Mouse (Mus musculus): ENCODE measurements around the gene Olfr523. TPM values are rescaled to one million over a fixed set of nuclear protein-coding genes. Genes with fewer than 3 reads are reported as not detected.

Gene Olfr523
- polyA plus RNA-seq, 1 experiment from 2014 or later = not detected

DNA sequence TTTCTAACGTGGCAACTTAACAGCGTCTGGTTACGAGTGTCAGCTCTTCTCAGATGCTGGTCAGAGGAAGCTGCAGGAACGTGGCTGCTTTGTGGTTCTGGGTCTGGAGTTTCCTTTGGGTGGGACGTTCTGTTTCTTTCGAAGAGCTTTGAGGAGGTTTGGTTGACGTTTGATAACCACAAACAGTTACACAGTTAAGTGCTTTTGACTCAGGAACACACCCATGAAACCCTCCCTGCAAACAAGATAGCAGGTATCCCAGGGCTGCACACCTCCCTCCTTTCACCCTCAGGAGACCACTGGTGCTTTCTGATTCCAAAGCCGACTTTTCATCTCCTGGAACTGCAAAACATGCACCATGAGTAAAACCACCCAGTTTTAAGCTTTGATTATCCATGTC lies 35.1 kb downstream of the Olfr523 start:
- no peak overlapping the region for H3K4me2 ChIP-seq (ENCODE audit: low read depth, low read length)
- no peak overlapping the region for H3K9ac ChIP-seq (ENCODE audit: low read length)
- H3K27me3 ChIP-seq (ENCODE audit: control insufficient read depth, insufficient read depth, low read length) = no peaks in the 10 kb centered on the region
- no peaks in the 10 kb centered on the region for H3K36me3 ChIP-seq (ENCODE audit: control insufficient read depth, insufficient read depth, low read length)
- no peaks in the 10 kb centered on the region for H3K9me3 ChIP-seq (replicated peaks; ENCODE audit: control insufficient read depth, low read length)
- no peak for ATAC-seq (ENCODE audit: insufficient read depth, low FRiP score)
- H3K27ac ChIP-seq (ENCODE audit: low read length) = no peak overlapping the region
- WGBS = 54% methylated on average over 8 of the region's 8 CpGs
- no peak overlapping the region for H3K4me3 ChIP-seq (replicated peaks; ENCODE audit: low read length)
- no peaks in the 10 kb centered on the region for H3K4me1 ChIP-seq (ENCODE audit: control insufficient read depth, insufficient read depth, low read length)

DNA sequence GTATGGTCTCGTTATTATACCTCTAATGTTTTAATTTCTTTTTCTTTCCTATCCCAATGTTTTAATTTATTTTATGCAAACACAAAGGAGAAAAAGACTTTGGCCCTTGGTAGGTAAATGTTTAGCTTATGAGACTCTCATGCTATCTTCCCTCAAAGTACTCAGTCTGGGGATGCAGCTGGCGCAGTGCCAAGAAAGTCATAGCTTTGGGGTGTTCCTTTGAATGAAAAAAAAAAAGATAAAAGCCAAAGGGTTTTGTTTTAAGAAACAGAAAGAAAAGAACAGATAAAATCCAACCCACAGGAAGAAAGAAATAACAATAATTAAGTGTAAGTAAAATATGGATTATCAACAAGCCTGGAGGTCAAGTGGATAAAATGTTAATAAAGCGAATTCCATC lies 35.7 kb downstream of the Olfr523 start:
- Histone ChIP-seq H3K27me3 (ENCODE audit: control insufficient read depth, insufficient read depth, low read length) (no peaks in the 10 kb centered on the region), H3K4me1 (ENCODE audit: control insufficient read depth, insufficient read depth, low read length) (no peaks in the 10 kb centered on the region), H3K4me3 (replicated peaks; ENCODE audit: low read length) (no peak overlapping the region), H3K36me3 (ENCODE audit: control insufficient read depth, insufficient read depth, low read length) (no peaks in the 10 kb centered on the region), H3K9ac (ENCODE audit: low read length) (no peak overlapping the region), H3K4me2 (ENCODE audit: low read depth, low read length) (no peak overlapping the region), H3K27ac (ENCODE audit: low read length) (no peak overlapping the region), H3K9me3 (replicated peaks; ENCODE audit: control insufficient read depth, low read length) (no peaks in the 10 kb centered on the region)
- 66% methylated on average over 3 of the region's 3 CpGs for WGBS
- ATAC-seq (ENCODE audit: insufficient read depth, low FRiP score) = no peak

DNA sequence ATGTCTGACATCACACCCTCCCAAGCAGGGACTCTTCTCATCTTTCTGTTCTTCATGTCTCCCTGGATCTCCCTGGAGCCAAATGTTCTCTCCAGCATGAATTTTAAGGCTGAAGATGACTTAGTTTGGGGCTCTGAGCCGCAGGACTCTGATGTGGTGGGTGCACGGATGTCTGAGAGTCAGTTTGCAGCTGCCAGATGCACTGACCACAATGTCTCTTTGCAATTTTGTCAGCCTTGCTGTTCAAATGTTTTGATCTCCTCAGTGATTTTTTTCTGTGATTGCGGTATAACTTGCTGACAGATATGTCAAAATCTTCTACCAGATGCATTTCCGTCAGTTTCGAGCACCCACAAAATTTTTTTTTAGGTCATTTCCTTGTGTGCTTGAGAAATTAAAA lies 40.8 kb downstream of the Olfr523 start:
- H3K36me3 ChIP-seq (ENCODE audit: control insufficient read depth, insufficient read depth, low read length) = no peaks in the 10 kb centered on the region

DNA sequence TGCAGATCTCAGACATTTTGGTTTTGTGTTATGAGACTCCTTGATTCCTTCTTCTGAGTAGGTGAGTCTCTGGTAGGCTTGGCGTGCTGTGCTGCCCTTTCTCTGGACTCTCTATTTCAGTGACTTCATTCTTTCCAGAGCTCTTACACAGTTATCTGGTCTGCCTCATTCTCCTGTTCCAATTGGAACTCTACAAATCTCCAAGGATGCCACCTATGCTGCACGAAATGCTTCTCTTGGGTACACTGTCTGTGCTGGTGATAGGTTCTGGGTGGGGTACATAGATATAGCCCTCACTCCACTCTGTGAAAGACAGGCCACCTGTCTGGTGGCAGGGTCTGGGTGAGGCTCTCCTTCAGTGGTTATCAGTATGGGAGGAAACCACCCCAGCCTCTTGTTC lies 45.0 kb downstream of the Olfr523 start, which contains the start of gene Cd163l1:
Gene Cd163l1 (plus strand): TSS at position 301 of the 400 bp plus-strand sequence.
- Histone ChIP-seq H3K4me1 (ENCODE audit: control insufficient read depth, insufficient read depth, low read length) (no peaks in the 10 kb centered on the region), H3K9ac (ENCODE audit: low read length) (no peak within 1 kb of the TSS), H3K4me3 (replicated peaks; ENCODE audit: low read length) (no peak within 1 kb of the TSS), H3K4me2 (ENCODE audit: low read depth, low read length) (no peak within 1 kb of the TSS), H3K9me3 (replicated peaks; ENCODE audit: control insufficient read depth, low read length) (no peaks in the 10 kb centered on the region), H3K27ac (ENCODE audit: low read length) (no peak within 1 kb of the TSS), H3K27me3 (ENCODE audit: control insufficient read depth, insufficient read depth, low read length) (no peaks in the 10 kb centered on the region), H3K36me3 (ENCODE audit: control insufficient read depth, insufficient read depth, low read length) (no peaks in the 10 kb centered on the region)
- 78% methylated on average over 2 of the region's 2 CpGs for WGBS
- ATAC-seq (ENCODE audit: insufficient read depth, low FRiP score) = no peak

More for the DNA sequence above, 40.8 kb downstream of the Olfr523 start:
- Histone ChIP-seq H3K4me3 (replicated peaks; ENCODE audit: low read length) (no peak overlapping the region), H3K4me1 (ENCODE audit: control insufficient read depth, insufficient read depth, low read length) (no peaks in the 10 kb centered on the region), H3K27me3 (ENCODE audit: control insufficient read depth, insufficient read depth, low read length) (no peaks in the 10 kb centered on the region), H3K4me2 (ENCODE audit: low read depth, low read length) (no peak overlapping the region), H3K9ac (ENCODE audit: low read length) (no peak overlapping the region), H3K9me3 (replicated peaks; ENCODE audit: control insufficient read depth, low read length) (no peaks in the 10 kb centered on the region), H3K27ac (ENCODE audit: low read length) (no peak overlapping the region)
- no peak for ATAC-seq (ENCODE audit: insufficient read depth, low FRiP score)
- WGBS = 74% methylated on average over 5 of the region's 5 CpGs

DNA sequence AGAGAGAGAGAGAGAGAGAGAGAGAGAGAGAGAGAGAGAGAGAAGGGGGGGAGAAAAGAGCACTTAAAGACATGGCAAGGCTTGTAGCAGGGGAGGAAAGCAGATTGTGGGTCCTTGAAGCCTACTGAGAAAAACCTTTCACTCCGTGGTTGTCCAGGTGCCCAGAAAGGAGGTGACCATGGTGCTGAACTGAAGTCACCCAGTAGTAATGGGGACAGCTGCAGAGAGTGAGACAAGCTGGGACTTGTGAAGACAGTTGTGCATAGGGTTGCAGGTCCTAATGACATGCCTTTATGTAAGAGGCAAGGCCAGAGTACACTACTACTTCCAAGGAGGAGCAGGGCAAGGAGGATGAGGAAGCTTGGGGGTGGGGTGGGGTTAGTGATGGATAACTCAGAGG lies 46.3 kb downstream of the Olfr523 start:
- no peak overlapping the region for H3K9ac ChIP-seq (ENCODE audit: low read length)
- no peak for ATAC-seq (ENCODE audit: insufficient read depth, low FRiP score)
- no peaks in the 10 kb centered on the region for H3K36me3 ChIP-seq (ENCODE audit: control insufficient read depth, insufficient read depth, low read length)
- H3K9me3 ChIP-seq (replicated peaks; ENCODE audit: control insufficient read depth, low read length) = no peaks in the 10 kb centered on the region
- no peak overlapping the region for H3K4me2 ChIP-seq (ENCODE audit: low read depth, low read length)
- no peak overlapping the region for H3K27ac ChIP-seq (ENCODE audit: low read length)
- no peak overlapping the region for H3K4me3 ChIP-seq (replicated peaks; ENCODE audit: low read length)
- H3K4me1 ChIP-seq (ENCODE audit: control insufficient read depth, insufficient read depth, low read length) = no peaks in the 10 kb centered on the region
- 5% methylated on average over 1 of the region's 1 CpGs for WGBS
- H3K27me3 ChIP-seq (ENCODE audit: control insufficient read depth, insufficient read depth, low read length) = no peaks in the 10 kb centered on the region

DNA sequence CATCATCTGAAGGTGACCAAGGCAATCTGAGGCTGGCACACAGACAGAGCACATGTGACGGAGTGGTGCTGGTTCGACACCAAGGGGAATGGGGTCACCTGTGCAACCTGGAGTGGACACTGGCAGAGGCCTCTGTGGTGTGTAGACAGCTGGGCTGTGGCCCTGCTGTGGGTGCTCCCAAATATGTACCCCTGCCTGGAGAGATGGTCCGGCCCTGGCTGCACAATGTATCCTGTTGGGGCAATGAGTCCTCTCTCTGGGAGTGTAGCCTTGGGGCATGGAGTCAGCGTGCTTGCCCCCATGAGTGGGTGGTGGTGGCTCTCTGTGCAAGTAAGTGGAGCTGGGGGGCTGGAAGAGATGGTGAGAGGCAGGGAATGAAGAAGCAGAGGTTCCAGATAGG lies 47.4 kb downstream of the Olfr523 start:
- ATAC-seq (ENCODE audit: insufficient read depth, low FRiP score) = no peak
- no peak overlapping the region for H3K4me2 ChIP-seq (ENCODE audit: low read depth, low read length)
- H3K27me3 ChIP-seq (ENCODE audit: control insufficient read depth, insufficient read depth, low read length) = no peaks in the 10 kb centered on the region
- no peaks in the 10 kb centered on the region for H3K4me1 ChIP-seq (ENCODE audit: control insufficient read depth, insufficient read depth, low read length)
- H3K9ac ChIP-seq (ENCODE audit: low read length) = no peak overlapping the region
- no peaks in the 10 kb centered on the region for H3K36me3 ChIP-seq (ENCODE audit: control insufficient read depth, insufficient read depth, low read length)
- H3K27ac ChIP-seq (ENCODE audit: low read length) = no peak overlapping the region
- H3K9me3 ChIP-seq (replicated peaks; ENCODE audit: control insufficient read depth, low read length) = no peaks in the 10 kb centered on the region
- no peak overlapping the region for H3K4me3 ChIP-seq (replicated peaks; ENCODE audit: low read length)
- 82% methylated on average over 4 of the region's 4 CpGs for WGBS

DNA sequence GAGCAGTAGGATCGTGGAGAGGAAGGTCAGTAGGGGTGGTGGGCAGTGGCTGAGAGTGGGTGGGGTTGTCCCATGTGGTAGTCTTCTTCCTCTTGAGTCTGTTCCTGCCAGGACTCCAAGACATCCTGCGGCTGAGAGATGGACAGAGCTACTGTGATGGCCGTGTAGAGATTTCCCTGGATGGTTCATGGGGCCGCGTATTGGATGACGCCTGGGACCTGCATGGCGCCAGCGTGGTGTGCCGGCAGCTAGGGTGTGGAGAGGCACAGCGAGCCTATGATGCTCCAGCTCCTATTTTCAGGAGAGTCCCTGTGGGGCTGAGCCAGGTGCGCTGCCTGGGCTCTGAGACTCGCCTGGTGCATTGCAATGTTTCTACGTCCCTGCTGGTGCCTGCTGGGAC lies 51.2 kb downstream of the Olfr523 start:
- ATAC-seq (ENCODE audit: insufficient read depth, low FRiP score) = no peak
- no peaks in the 10 kb centered on the region for H3K9me3 ChIP-seq (replicated peaks; ENCODE audit: control insufficient read depth, low read length)
- H3K27me3 ChIP-seq (ENCODE audit: control insufficient read depth, insufficient read depth, low read length) = no peaks in the 10 kb centered on the region
- H3K27ac ChIP-seq (ENCODE audit: low read length) = no peak overlapping the region
- WGBS = 85% methylated on average over 13 of the region's 13 CpGs
- no peak overlapping the region for H3K9ac ChIP-seq (ENCODE audit: low read length)
- no peaks in the 10 kb centered on the region for H3K4me1 ChIP-seq (ENCODE audit: control insufficient read depth, insufficient read depth, low read length)
- H3K36me3 ChIP-seq (ENCODE audit: control insufficient read depth, insufficient read depth, low read length) = no peaks in the 10 kb centered on the region
- no peak overlapping the region for H3K4me2 ChIP-seq (ENCODE audit: low read depth, low read length)
- H3K4me3 ChIP-seq (replicated peaks; ENCODE audit: low read length) = no peak overlapping the region

Other genes with a start within 250 kb of the Olfr523 start
- gene Utf1, start 229.4 kb upstream of the Olfr523 start, polyA plus RNA-seq (2015; fragmentation: Nextera tagmentation; extraction: Ambion mirVana) = not detected in 2 replicates
- gene 6430531B16Rik, start 194.5 kb upstream of the Olfr523 start, polyA plus RNA-seq (2015; fragmentation: Nextera tagmentation; extraction: Ambion mirVana) = 0.24 and 0.34 TPM in 2 replicates
- 3.0 and 4.1 TPM in 2 replicates for gene Adam8, start 180.7 kb upstream of the Olfr523 start, polyA plus RNA-seq (2015; fragmentation: Nextera tagmentation; extraction: Ambion mirVana)
- 34.1 and 35.0 TPM in 2 replicates for gene Zfp511, start 136.8 kb upstream of the Olfr523 start, polyA plus RNA-seq (2015; fragmentation: Nextera tagmentation; extraction: Ambion mirVana)
- gene Tubgcp2, start 136.5 kb upstream of the Olfr523 start, polyA plus RNA-seq (2015; fragmentation: Nextera tagmentation; extraction: Ambion mirVana) = 40.5 and 42.3 TPM in 2 replicates
- 0.05 TPM in 1 of 2 replicates, not detected in the other for gene Msx3, start 124.1 kb upstream of the Olfr523 start, polyA plus RNA-seq (2015; fragmentation: Nextera tagmentation; extraction: Ambion mirVana)
- gene Caly, start 90.7 kb upstream of the Olfr523 start, polyA plus RNA-seq (2015; fragmentation: Nextera tagmentation; extraction: Ambion mirVana) = 3.7 and 5.6 TPM in 2 replicates
- gene Prap1, start 79.8 kb upstream of the Olfr523 start, polyA plus RNA-seq (2015; fragmentation: Nextera tagmentation; extraction: Ambion mirVana) = 139 and 141 TPM in 2 replicates
- 37.0 and 38.7 TPM in 2 replicates for gene Fuom, start 70.8 kb upstream of the Olfr523 start, polyA plus RNA-seq (2015; fragmentation: Nextera tagmentation; extraction: Ambion mirVana)
- gene Paox, start 57.4 kb upstream of the Olfr523 start, polyA plus RNA-seq (2015; fragmentation: Nextera tagmentation; extraction: Ambion mirVana) = 31.4 and 31.9 TPM in 2 replicates
- 156 and 158 TPM in 2 replicates for gene Echs1, start 56.7 kb upstream of the Olfr523 start, polyA plus RNA-seq (2015; fragmentation: Nextera tagmentation; extraction: Ambion mirVana)
- gene Mtg1, start 35.7 kb upstream of the Olfr523 start, polyA plus RNA-seq (2015; fragmentation: Nextera tagmentation; extraction: Ambion mirVana) = 20.2 and 22.8 TPM in 2 replicates
- gene Sprn, start 18.3 kb upstream of the Olfr523 start, polyA plus RNA-seq (2015; fragmentation: Nextera tagmentation; extraction: Ambion mirVana) = 0.96 and 1.1 TPM in 2 replicates
- gene Olfr522, start 8.5 kb upstream of the Olfr523 start, polyA plus RNA-seq (2015; fragmentation: Nextera tagmentation; extraction: Ambion mirVana) = not detected in 2 replicates
- gene Olfr524, start 32.7 kb downstream of the Olfr523 start, polyA plus RNA-seq (2015; fragmentation: Nextera tagmentation; extraction: Ambion mirVana) = not detected in 2 replicates
- 0.10 and 0.15 TPM in 2 replicates for gene Cd163l1, start 45.0 kb downstream of the Olfr523 start, polyA plus RNA-seq (2015; fragmentation: Nextera tagmentation; extraction: Ambion mirVana)
- gene 5830411N06Rik, start 74.1 kb downstream of the Olfr523 start, polyA plus RNA-seq (2015; fragmentation: Nextera tagmentation; extraction: Ambion mirVana) = not detected in 2 replicates
- gene Olfr525, start 147.6 kb downstream of the Olfr523 start, polyA plus RNA-seq (2015; fragmentation: Nextera tagmentation; extraction: Ambion mirVana) = not detected in 2 replicates
- gene Olfr527, start 160.8 kb downstream of the Olfr523 start, polyA plus RNA-seq (2015; fragmentation: Nextera tagmentation; extraction: Ambion mirVana) = not detected in 2 replicates
- not detected in 2 replicates for gene Olfr60, start 188.5 kb downstream of the Olfr523 start, polyA plus RNA-seq (2015; fragmentation: Nextera tagmentation; extraction: Ambion mirVana)
- not detected in 2 replicates for gene Olfr530, start 203.1 kb downstream of the Olfr523 start, polyA plus RNA-seq (2015; fragmentation: Nextera tagmentation; extraction: Ambion mirVana)
- gene Olfr531, start 229.7 kb downstream of the Olfr523 start, polyA plus RNA-seq (2015; fragmentation: Nextera tagmentation; extraction: Ambion mirVana) = not detected in 2 replicates
- gene Olfr532, start 248.4 kb downstream of the Olfr523 start, polyA plus RNA-seq (2015; fragmentation: Nextera tagmentation; extraction: Ambion mirVana) = not detected in 2 replicates